Mouse (Mus musculus): ENCODE measurements around the gene Gm21739.

Gene Gm21739

DNA sequence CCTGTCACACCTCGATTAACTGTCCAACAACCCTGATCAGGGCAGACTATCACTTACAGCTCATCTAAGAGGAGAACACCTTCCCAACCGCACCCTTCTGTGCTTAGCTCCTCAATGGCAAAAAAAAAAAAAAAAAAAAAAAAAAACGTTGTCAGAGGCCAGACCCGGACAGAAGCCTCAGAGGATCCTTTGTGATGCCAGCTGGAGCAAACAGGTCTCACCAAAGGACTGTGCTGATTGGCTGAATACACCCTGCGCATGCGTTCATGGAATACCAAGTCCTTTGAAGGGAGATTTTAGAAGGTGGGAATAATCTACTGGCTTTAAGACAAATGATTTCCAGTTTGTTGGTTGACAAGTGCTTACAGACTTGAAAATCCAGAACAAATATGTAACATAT lies at the start of gene Gm21739:
Gm21739 (minus strand) TSS at position 101 of the 400 bp plus-strand sequence.
- no CpG with 5 or more reads among the region's 6 CpGs for WGBS
